Mouse (Mus musculus): Measurements from ENCODE around the gene Fbxw7.

- TF ChIP-seq CTCF (IDR thresholded peaks at IDR 0.05; ENCODE audit: borderline replicate concordance, insufficient read depth, low read length), result no peak
- TF ChIP-seq POLR2A (IDR thresholded peaks at IDR 0.05; ENCODE audit: low read depth, low read length), result no peak
Measured at GRCm38 (mm10) chr3:84827617-84828016, 12.5 kb downstream of the Fbxw7 start.

Measured in embryonic fibroblast, embryonic 13.5 days (primary cell).